Mouse (Mus musculus): ENCODE data around the gene Hist1h4f. TPM values are rescaled to one million over a fixed set of nuclear protein-coding genes. Genes with fewer than 3 reads are reported as not detected.

Hist1h4f gene
- total and polyA plus RNA-seq, 2 experiments = 77.8 TPM; not detected in 1

- Histone ChIP-seq H3K27me3 (ENCODE audit: control insufficient read depth, insufficient read depth, low read length) (no peaks in the 10 kb centered on the region), H3K27ac (replicated peaks; ENCODE audit: insufficient read depth, low read depth, low read length) (no peak overlapping the region), H3K4me1 (ENCODE audit: control insufficient read depth, insufficient read depth, low read length) (no peaks in the 10 kb centered on the region; the same call in 1 of the 2 replicates), H3K36me3 (ENCODE audit: control insufficient read depth, insufficient read depth, low read length) (no peaks in the 10 kb centered on the region), H3K79me2 (ENCODE audit: control insufficient read depth, insufficient read depth, low read length) (no peaks in the 10 kb centered on the region), H3K4me3 (ENCODE audit: insufficient read depth, low read depth, low read length) (no peak overlapping the region), H3K9ac (ENCODE audit: low read depth, low read length) (no peak overlapping the region)
- no peak for DNase-seq (ENCODE audit: extremely low read depth, low read depth, low spot score)
- TF ChIP-seq POLR2A (IDR thresholded peaks at IDR 0.05; ENCODE audit: extremely low read depth, insufficient read depth, low read length) (no peak), CTCF (IDR thresholded peaks at IDR 0.05; ENCODE audit: low read depth, low read length) (no peak)
- 57% methylated on average over 14 of the region's 14 CpGs for WGBS
Observed at GRCm38 (mm10) chr13:23506819-23507515, 44.5 kb downstream of the Hist1h4f start.

- Histone ChIP-seq H3K79me2 (ENCODE audit: control insufficient read depth, insufficient read depth, low read length) (no peaks in the 10 kb centered on the region), H3K36me3 (ENCODE audit: control insufficient read depth, insufficient read depth, low read length) (no peaks in the 10 kb centered on the region), H3K9ac (ENCODE audit: low read depth, low read length) (no peak overlapping the region), H3K4me1 (ENCODE audit: control insufficient read depth, insufficient read depth, low read length) (no peaks in the 10 kb centered on the region; the same call in 1 of the 2 replicates), H3K27ac (replicated peaks; ENCODE audit: insufficient read depth, low read depth, low read length) (no peak overlapping the region), H3K4me3 (ENCODE audit: insufficient read depth, low read depth, low read length) (peak overlapping the region; percentile 60; the same call in 1 of the 2 replicates), H3K27me3 (ENCODE audit: control insufficient read depth, insufficient read depth, low read length) (no peaks in the 10 kb centered on the region)
- 29% methylated on average over 13 of the region's 13 CpGs for whole genome bisulfite sequencing
- peak; percentile 77 for DNase-seq (ENCODE audit: extremely low read depth, low read depth, low spot score)
- TF ChIP-seq POLR2A (IDR thresholded peaks at IDR 0.05; ENCODE audit: extremely low read depth, insufficient read depth, low read length) = no peak
- TF ChIP-seq CTCF (IDR thresholded peaks at IDR 0.05; ENCODE audit: low read depth, low read length) = no peak
Observed at GRCm38 (mm10) chr13:23506351-23506750, 45.1 kb downstream of the Hist1h4f start.

- no peaks in the 10 kb centered on the region for H3K79me2 ChIP-seq (ENCODE audit: control insufficient read depth, insufficient read depth, low read length)
- no peaks in the 10 kb centered on the region; the same call in 1 of the 2 replicates for H3K4me1 ChIP-seq (ENCODE audit: control insufficient read depth, insufficient read depth, low read length)
- H3K27ac ChIP-seq (replicated peaks; ENCODE audit: insufficient read depth, low read depth, low read length) = no peak overlapping the region
- no peaks in the 10 kb centered on the region for H3K36me3 ChIP-seq (ENCODE audit: control insufficient read depth, insufficient read depth, low read length)
- peak overlapping the region; percentile 60 for H3K4me3 ChIP-seq (ENCODE audit: insufficient read depth, low read depth, low read length)
- no peak for TF ChIP-seq CTCF (IDR thresholded peaks at IDR 0.05; ENCODE audit: low read depth, low read length)
- no peak for TF ChIP-seq POLR2A (IDR thresholded peaks at IDR 0.05; ENCODE audit: extremely low read depth, insufficient read depth, low read length)
- peak overlapping the region; percentile 34; the same call in 1 of the 2 replicates for H3K9ac ChIP-seq (ENCODE audit: low read depth, low read length)
- WGBS = 30% methylated on average over 14 of the region's 14 CpGs
- H3K27me3 ChIP-seq (ENCODE audit: control insufficient read depth, insufficient read depth, low read length) = no peaks in the 10 kb centered on the region
- no peak for DNase-seq (ENCODE audit: extremely low read depth, low read depth, low spot score)
Observed at GRCm38 (mm10) chr13:23505662-23506345, 45.6 kb downstream of the Hist1h4f start.

- Histone ChIP-seq H3K4me3 (ENCODE audit: insufficient read depth, low read depth, low read length) (no peak overlapping the region), H3K27me3 (ENCODE audit: control insufficient read depth, insufficient read depth, low read length) (no peaks in the 10 kb centered on the region), H3K27ac (replicated peaks; ENCODE audit: insufficient read depth, low read depth, low read length) (no peak overlapping the region), H3K79me2 (ENCODE audit: control insufficient read depth, insufficient read depth, low read length) (no peaks in the 10 kb centered on the region), H3K4me1 (ENCODE audit: control insufficient read depth, insufficient read depth, low read length) (no peaks in the 10 kb centered on the region; the same call in 1 of the 2 replicates), H3K9ac (ENCODE audit: low read depth, low read length) (no peak overlapping the region), H3K36me3 (ENCODE audit: control insufficient read depth, insufficient read depth, low read length) (no peaks in the 10 kb centered on the region)
- DNase-seq (ENCODE audit: extremely low read depth, low read depth, low spot score) = peak; percentile 58
- no peak for TF ChIP-seq POLR2A (IDR thresholded peaks at IDR 0.05; ENCODE audit: extremely low read depth, insufficient read depth, low read length)
- no peak for TF ChIP-seq CTCF (IDR thresholded peaks at IDR 0.05; ENCODE audit: low read depth, low read length)
- WGBS = 7% methylated on average over 9 of the region's 9 CpGs
Observed at GRCm38 (mm10) chr13:23503797-23504196, 47.7 kb downstream of the Hist1h4f start.

- DNase-seq (ENCODE audit: extremely low read depth, low read depth, low spot score) = no peak
- Histone ChIP-seq H3K36me3 (ENCODE audit: control insufficient read depth, insufficient read depth, low read length) (no peaks in the 10 kb centered on the region), H3K4me3 (ENCODE audit: insufficient read depth, low read depth, low read length) (no peak overlapping the region), H3K4me1 (ENCODE audit: control insufficient read depth, insufficient read depth, low read length) (no peaks in the 10 kb centered on the region; the same call in 1 of the 2 replicates), H3K27ac (replicated peaks; ENCODE audit: insufficient read depth, low read depth, low read length) (no peak overlapping the region), H3K79me2 (ENCODE audit: control insufficient read depth, insufficient read depth, low read length) (no peaks in the 10 kb centered on the region), H3K9ac (ENCODE audit: low read depth, low read length) (no peak overlapping the region), H3K27me3 (ENCODE audit: control insufficient read depth, insufficient read depth, low read length) (no peaks in the 10 kb centered on the region)
- TF ChIP-seq CTCF (IDR thresholded peaks at IDR 0.05; ENCODE audit: low read depth, low read length) (no peak), POLR2A (IDR thresholded peaks at IDR 0.05; ENCODE audit: extremely low read depth, insufficient read depth, low read length) (no peak)
- WGBS = 91% methylated on average over 4 of the region's 4 CpGs
Observed at GRCm38 (mm10) chr13:23502916-23503315, 48.5 kb downstream of the Hist1h4f start.

Data from liver, adult 2 months (tissue).